Mouse (Mus musculus): ENCODE measurements around the gene Gpr1.

GRCm38 (mm10) chr1:63175853-63176252 is 38.5 kb downstream of the Gpr1 start:
- TF ChIP-seq CTCF (conservative IDR thresholded peaks at IDR 0.05; ENCODE audit: low read length) (no peak), NANOG (IDR thresholded peaks at IDR 0.05; ENCODE audit: borderline replicate concordance, low read length) (no peak), POU5F1 (IDR thresholded peaks at IDR 0.05; ENCODE audit: borderline replicate concordance, low read length) (no peak)

All from E14TG2a.4 (cell line).